Mouse (Mus musculus): ENCODE results near the gene Gm49425. TPM values are rescaled to one million over a fixed set of nuclear protein-coding genes. Genes with fewer than 3 reads are reported as not detected.
"Not testable (repeated sequence)": the region's sequence is repeated elsewhere in the genome, so short reads cannot be mapped to it uniquely, and the experiment has no call there.

The Gm49425 gene
- 0.25 TPM in 1 of 2 replicates, not detected in the other for polyA plus RNA-seq (2012; rRNA removed)

DNA sequence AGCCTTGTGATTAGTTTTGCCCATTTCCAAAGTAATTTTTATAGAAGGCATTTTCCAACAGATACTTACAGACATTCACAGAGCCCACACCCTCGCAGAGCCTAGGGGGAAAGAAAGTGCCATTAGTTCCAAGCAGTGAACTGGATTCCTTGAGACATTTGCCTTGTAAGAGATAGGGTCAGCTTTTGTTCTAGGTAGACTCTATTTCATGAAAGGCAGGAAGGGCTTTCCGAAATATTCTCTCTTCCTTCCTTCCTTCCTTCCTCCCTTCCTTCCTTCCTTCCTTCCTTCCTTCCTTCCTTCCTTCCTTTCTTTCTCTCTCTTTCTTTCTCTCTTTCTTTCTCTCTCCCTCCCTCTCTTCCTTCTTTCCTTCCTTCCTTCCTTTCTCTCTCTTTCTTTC lies at the start of gene Gm49425:
Gene Gm49425 (minus strand): TSS at position 101 of the 400 bp plus-strand sequence.
- H3K27ac ChIP-seq (ENCODE audit: control insufficient read depth, insufficient read depth, low read depth, low read length); H3K4me1 ChIP-seq (ENCODE audit: control insufficient read depth, insufficient read depth, low read length); H3K27me3 ChIP-seq (ENCODE audit: control insufficient read depth, insufficient read depth, low read length); H3K4me3 ChIP-seq (ENCODE audit: control insufficient read depth, low read depth, low read length); H3K36me3 ChIP-seq (ENCODE audit: control insufficient read depth, insufficient read depth, low read length): not testable (repeated sequence)

GRCm38 (mm10) chr15:101562850-101563249 lies 45.8 kb upstream of the Gm49425 start, which contains the start of gene Krt90:
Krt90 (minus strand) TSS chr15:101562950.
- H3K4me3 ChIP-seq (ENCODE audit: control insufficient read depth, low read depth, low read length), result no peak within 1 kb of the TSS

GRCm38 (mm10) chr15:101558034-101558646 lies 41.1 kb upstream of the Gm49425 start:
- H3K27ac ChIP-seq (ENCODE audit: control insufficient read depth, insufficient read depth, low read depth, low read length), result no peak overlapping the region
- no peaks in the 10 kb centered on the region for H3K4me1 ChIP-seq (ENCODE audit: control insufficient read depth, insufficient read depth, low read length)

More at GRCm38 (mm10) chr15:101562850-101563249, 45.8 kb upstream of the Gm49425 start, which contains the start of gene Krt90:
- Histone ChIP-seq H3K4me1 (ENCODE audit: control insufficient read depth, insufficient read depth, low read length) (no peaks in the 10 kb centered on the region), H3K36me3 (ENCODE audit: control insufficient read depth, insufficient read depth, low read length) (no peaks in the 10 kb centered on the region), H3K27ac (ENCODE audit: control insufficient read depth, insufficient read depth, low read depth, low read length) (no peak within 1 kb of the TSS), H3K27me3 (ENCODE audit: control insufficient read depth, insufficient read depth, low read length) (no peaks in the 10 kb centered on the region)
- TF ChIP-seq CTCF (IDR thresholded peaks at IDR 0.05; ENCODE audit: control insufficient read depth, insufficient read depth, insufficient replicate concordance, low read depth, low read length) (no peak), POLR2A (IDR thresholded peaks at IDR 0.05; ENCODE audit: control insufficient read depth, low read depth, low read length) (no peak)

DNA sequence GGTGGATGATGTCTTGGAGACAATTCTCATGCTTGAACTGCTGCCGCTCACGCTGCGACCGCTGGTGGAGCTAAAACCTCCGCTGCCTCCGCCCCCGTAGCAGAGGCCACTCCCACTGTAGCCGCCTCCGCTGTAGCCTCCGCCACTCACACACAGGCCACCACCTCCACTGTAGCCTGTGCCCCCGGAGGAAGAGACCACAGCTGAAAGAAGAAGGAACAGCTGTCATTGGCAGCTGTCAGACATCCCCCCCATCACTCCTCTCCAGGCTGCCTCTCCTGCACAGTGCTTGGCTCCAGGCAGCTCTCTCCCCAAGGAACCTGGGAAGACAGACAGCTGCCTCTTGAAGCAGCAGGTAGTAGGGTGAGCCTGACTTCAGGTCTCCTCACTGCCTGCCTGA lies 36.1 kb upstream of the Gm49425 start:
- Histone ChIP-seq H3K4me1 (ENCODE audit: control insufficient read depth, insufficient read depth, low read length) (no peaks in the 10 kb centered on the region), H3K27me3 (ENCODE audit: control insufficient read depth, insufficient read depth, low read length) (no peaks in the 10 kb centered on the region), H3K4me3 (ENCODE audit: control insufficient read depth, low read depth, low read length) (no peak overlapping the region), H3K36me3 (ENCODE audit: control insufficient read depth, insufficient read depth, low read length) (no peaks in the 10 kb centered on the region), H3K27ac (ENCODE audit: control insufficient read depth, insufficient read depth, low read depth, low read length) (no peak overlapping the region)
- TF ChIP-seq POLR2A (IDR thresholded peaks at IDR 0.05; ENCODE audit: control insufficient read depth, low read depth, low read length) (no peak), CTCF (IDR thresholded peaks at IDR 0.05; ENCODE audit: control insufficient read depth, insufficient read depth, insufficient replicate concordance, low read depth, low read length) (no peak)

More at GRCm38 (mm10) chr15:101558034-101558646, 41.1 kb upstream of the Gm49425 start:
- H3K4me3 ChIP-seq (ENCODE audit: control insufficient read depth, low read depth, low read length), result no peak overlapping the region
- no peaks in the 10 kb centered on the region for H3K27me3 ChIP-seq (ENCODE audit: control insufficient read depth, insufficient read depth, low read length)
- TF ChIP-seq CTCF (IDR thresholded peaks at IDR 0.05; ENCODE audit: control insufficient read depth, insufficient read depth, insufficient replicate concordance, low read depth, low read length) (no peak), POLR2A (IDR thresholded peaks at IDR 0.05; ENCODE audit: control insufficient read depth, low read depth, low read length) (no peak)
- no peaks in the 10 kb centered on the region for H3K36me3 ChIP-seq (ENCODE audit: control insufficient read depth, insufficient read depth, low read length)

DNA sequence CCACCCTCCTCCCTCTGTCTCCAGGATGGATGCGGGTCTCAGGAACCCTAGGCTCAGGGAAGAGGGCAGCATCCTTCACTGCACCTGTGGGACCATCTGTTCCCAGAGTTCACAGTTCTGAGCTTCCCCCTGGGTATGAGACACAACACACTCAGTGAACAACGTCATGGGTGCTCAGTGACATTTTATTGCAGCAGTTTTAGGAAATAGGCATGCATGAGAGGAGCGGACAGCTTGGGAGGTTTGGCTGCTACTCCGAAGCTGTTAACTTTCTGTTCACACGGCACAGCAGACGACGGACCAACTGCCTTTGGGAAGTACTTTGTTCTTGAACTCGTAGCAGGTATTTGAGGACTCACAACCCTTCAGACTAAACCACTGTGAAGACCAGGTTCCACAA lies 35.1 kb upstream of the Gm49425 start:
- H3K27ac ChIP-seq (ENCODE audit: control insufficient read depth, insufficient read depth, low read depth, low read length), result no peak overlapping the region
- TF ChIP-seq POLR2A (IDR thresholded peaks at IDR 0.05; ENCODE audit: control insufficient read depth, low read depth, low read length) (no peak), CTCF (IDR thresholded peaks at IDR 0.05; ENCODE audit: control insufficient read depth, insufficient read depth, insufficient replicate concordance, low read depth, low read length) (no peak)
- H3K4me1 ChIP-seq (ENCODE audit: control insufficient read depth, insufficient read depth, low read length), result no peaks in the 10 kb centered on the region
- no peaks in the 10 kb centered on the region for H3K27me3 ChIP-seq (ENCODE audit: control insufficient read depth, insufficient read depth, low read length)
- H3K36me3 ChIP-seq (ENCODE audit: control insufficient read depth, insufficient read depth, low read length), result no peaks in the 10 kb centered on the region
- H3K4me3 ChIP-seq (ENCODE audit: control insufficient read depth, low read depth, low read length), result no peak overlapping the region

- no peaks in the 10 kb centered on the region for H3K27me3 ChIP-seq (ENCODE audit: control insufficient read depth, insufficient read depth, low read length)
- no peaks in the 10 kb centered on the region for H3K4me1 ChIP-seq (ENCODE audit: control insufficient read depth, insufficient read depth, low read length)
- H3K4me3 ChIP-seq (ENCODE audit: control insufficient read depth, low read depth, low read length), result no peak within 1 kb of the TSS
- TF ChIP-seq POLR2A (IDR thresholded peaks at IDR 0.05; ENCODE audit: control insufficient read depth, low read depth, low read length), result no peak
- no peak for TF ChIP-seq CTCF (IDR thresholded peaks at IDR 0.05; ENCODE audit: control insufficient read depth, insufficient read depth, insufficient replicate concordance, low read depth, low read length)
- no peak within 1 kb of the TSS for H3K27ac ChIP-seq (ENCODE audit: control insufficient read depth, insufficient read depth, low read depth, low read length)
- H3K36me3 ChIP-seq (ENCODE audit: control insufficient read depth, insufficient read depth, low read length), result no peaks in the 10 kb centered on the region
Observed at GRCm38 (mm10) chr15:101550567-101550966, 33.5 kb upstream of the Gm49425 start, which contains the start of gene Krt82. Krt82 (minus strand) TSS chr15:101550667.

GRCm38 (mm10) chr15:101544478-101544877 lies 27.4 kb upstream of the Gm49425 start:
- no peaks in the 10 kb centered on the region for H3K36me3 ChIP-seq (ENCODE audit: control insufficient read depth, insufficient read depth, low read length)
- no peak overlapping the region for H3K4me3 ChIP-seq (ENCODE audit: control insufficient read depth, low read depth, low read length)
- no peak for TF ChIP-seq CTCF (IDR thresholded peaks at IDR 0.05; ENCODE audit: control insufficient read depth, insufficient read depth, insufficient replicate concordance, low read depth, low read length)
- no peak for TF ChIP-seq POLR2A (IDR thresholded peaks at IDR 0.05; ENCODE audit: control insufficient read depth, low read depth, low read length)
- no peaks in the 10 kb centered on the region for H3K27me3 ChIP-seq (ENCODE audit: control insufficient read depth, insufficient read depth, low read length)
- no peak overlapping the region for H3K27ac ChIP-seq (ENCODE audit: control insufficient read depth, insufficient read depth, low read depth, low read length)
- no peaks in the 10 kb centered on the region for H3K4me1 ChIP-seq (ENCODE audit: control insufficient read depth, insufficient read depth, low read length)

Measured in testis, adult 2 months (tissue).